Mouse (Mus musculus): ENCODE data around the gene Gtf2ird2.

Gene Gtf2ird2

GRCm38 (mm10) chr5:134183880-134184808, at the start of gene Gtf2ird2:
Gtf2ird2 (plus strand) TSS chr5:134184019.
- peak; percentile 96 to 99 for DNase-seq (ENCODE audit: low spot score in 2 of 2)

DNA sequence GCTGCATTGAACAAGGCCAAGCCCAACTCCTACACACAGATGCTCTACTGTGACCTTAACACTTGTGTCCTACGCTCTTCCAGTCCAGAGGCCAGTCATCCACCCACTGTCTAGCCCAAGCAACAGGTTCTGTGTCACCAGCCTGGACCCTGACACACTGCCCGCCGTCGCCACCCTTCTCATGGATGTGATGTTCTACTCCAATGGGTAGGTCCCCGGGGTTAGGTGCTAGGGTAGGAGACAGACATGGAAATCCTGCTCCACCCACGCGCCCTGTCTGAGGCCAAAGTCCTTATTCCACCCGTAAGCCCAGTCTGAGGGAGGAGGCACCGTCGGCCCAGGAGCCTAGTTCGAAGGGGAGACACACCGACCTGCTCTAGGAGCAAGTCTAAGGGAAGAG, 47.8 kb upstream of the Gtf2ird2 start:
- DNase-seq (ENCODE audit: low spot score in 2 of 2), result no peak

DNA sequence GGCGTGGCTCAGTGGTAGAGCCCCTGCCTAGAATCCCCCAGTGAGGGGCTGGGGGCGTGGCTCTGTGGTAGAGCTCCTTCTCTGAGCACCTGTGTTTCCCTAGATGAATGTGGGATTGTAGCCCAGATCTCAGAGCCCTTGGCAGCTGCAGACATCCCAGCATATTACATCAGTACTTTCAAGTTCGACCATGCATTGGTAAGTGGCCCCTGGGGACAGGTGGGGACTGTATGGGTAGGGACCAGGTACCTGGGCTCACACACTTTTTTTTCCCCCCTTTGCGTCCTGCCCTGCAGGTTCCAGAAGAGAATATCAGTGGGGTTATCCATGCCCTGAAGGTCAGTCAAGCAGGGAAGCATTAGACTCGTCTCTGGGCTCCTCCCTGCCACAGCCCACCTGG, 45.9 kb upstream of the Gtf2ird2 start:
- no peak for DNase-seq (ENCODE audit: low spot score in 2 of 2)

DNA sequence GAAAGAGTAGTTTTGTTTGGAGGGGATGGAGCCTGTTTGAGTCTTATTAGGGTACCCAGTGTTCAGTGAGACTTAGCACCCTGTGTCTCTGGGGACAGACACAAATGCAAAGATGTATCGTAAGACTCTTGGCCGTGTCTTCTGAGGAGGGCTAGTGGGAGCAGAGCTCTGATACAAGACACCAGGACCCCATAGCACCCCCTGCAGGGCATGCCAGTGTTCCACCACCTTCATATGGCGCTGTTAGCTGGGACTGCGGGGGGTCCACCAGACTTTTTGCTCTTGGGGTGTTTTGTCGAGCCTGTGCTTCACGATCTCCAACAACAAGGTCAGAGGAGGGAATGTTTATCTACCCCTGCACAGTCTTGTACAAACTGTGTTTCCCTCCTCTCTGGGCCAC, 44.4 kb upstream of the Gtf2ird2 start:
- DNase-seq (ENCODE audit: low spot score in 2 of 2), result no peak

GRCm38 (mm10) chr5:134141236-134141635, 42.6 kb upstream of the Gtf2ird2 start:
- DNase-seq (ENCODE audit: low spot score in 2 of 2), result no peak

DNA sequence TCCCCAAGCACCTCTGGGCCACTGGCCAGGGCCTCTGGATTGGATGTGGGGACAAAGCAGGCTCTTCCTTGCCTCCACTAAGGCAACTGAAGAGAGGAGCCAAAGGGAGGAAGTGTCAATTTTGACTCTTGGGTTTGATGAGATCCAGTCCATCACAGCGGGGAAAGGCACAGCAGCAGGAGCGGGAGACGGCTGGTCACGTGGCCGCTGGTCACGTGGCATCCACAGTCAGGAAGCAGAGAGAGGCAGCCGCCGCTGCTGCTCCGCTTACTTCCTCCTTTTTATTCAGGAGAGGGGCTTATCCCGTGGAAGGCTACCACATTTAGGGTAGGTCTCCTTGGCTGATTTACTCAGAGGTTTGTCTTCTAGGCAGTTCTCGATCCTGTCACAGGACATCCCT, 41.4 kb upstream of the Gtf2ird2 start:
- DNase-seq (ENCODE audit: low spot score in 2 of 2), result no peak

DNA sequence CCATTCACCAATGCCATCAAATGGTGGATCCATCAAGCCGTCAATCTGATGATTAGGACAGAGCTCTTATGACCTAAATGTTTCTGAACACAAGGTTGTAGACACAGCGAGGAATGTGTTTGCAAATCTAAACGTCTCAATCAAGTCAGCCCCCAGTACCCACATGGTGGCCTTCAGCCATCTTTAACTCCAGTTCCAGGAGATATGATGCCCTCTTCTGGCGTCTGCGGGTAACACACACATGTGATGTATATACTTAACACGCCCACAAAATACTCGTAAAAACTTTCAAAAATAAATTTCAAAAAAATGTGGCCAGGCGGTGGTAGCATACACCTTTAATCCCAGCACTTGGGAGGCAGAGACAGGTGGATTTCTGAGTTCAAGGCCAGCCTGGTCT, 38.8 kb upstream of the Gtf2ird2 start:
- no peak for DNase-seq (ENCODE audit: low spot score in 2 of 2)

GRCm38 (mm10) chr5:134147194-134147753, 36.5 kb upstream of the Gtf2ird2 start:
- no peak for DNase-seq (ENCODE audit: low spot score in 2 of 2)

- DNase-seq (ENCODE audit: low spot score in 2 of 2), result no peak
Measured at GRCm38 (mm10) chr5:134148153-134148552, 35.7 kb upstream of the Gtf2ird2 start.

DNA sequence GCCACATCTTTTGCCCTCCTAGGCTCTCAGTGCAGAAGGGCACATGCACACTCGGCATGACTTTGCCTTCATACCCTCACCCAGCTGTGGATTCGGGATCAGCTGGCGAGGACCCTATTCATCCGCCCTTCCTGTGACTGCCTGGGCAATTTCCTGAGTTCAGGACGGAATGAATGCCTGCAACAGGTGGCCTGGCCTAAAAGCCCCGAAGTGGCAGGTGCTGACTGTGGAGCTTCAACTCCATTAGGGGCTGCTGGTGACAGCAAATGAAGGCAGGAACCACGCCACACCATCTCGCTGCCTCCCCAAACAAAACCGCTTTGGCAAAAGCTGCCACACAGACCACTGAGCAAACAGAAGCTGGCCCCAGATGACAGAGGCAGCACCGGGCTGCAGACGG, 31.9 kb upstream of the Gtf2ird2 start:
- DNase-seq (ENCODE audit: low spot score in 2 of 2), result no peak

DNA sequence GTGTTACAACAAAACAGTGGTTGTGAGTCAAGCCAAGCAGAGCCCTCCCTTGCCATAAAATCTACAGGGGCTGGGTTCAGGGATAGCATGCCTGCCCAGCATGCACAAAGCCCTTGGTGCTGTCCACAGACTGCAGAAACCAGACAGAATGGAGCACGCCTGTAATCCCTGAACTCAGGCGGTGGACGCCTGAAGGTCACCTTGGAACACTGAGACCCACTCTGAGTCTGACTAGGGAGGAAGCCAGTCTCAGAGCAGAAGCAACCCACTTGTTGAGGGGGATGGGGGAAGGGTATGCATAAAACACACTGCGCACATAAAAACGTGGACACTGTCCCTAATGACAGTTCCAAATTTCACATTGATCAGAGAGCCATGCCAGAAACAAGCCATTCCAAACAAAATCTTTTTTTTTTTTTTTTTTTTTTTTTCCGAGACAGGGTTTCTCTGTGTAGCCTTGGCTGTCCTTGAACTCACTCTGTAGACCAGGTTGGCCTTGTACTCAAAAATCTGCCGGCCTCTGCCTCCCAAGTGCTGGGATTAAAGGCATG, 27.8 kb upstream of the Gtf2ird2 start:
- no peak for DNase-seq (ENCODE audit: low spot score in 2 of 2)

DNA sequence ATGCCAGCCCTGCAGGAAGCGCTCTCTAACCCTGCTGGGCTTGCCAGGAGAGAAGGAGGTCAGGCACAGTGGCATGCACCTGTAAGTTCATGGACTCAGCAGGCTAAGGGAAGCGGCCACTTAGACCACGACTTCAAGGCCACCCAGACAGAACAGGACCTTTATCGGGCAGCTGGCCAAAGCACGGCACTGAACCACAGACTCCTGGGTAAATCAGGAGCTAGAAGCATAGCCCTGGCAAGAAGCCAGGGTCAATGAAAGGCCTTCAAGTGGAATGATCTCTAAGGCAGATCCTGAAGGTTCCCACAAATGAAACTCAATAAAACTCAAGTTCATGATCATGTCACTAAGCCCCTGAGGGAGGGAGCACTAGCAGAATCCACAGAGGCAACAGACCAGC, 19.1 kb upstream of the Gtf2ird2 start:
- DNase-seq (ENCODE audit: low spot score in 2 of 2), result no peak

DNA sequence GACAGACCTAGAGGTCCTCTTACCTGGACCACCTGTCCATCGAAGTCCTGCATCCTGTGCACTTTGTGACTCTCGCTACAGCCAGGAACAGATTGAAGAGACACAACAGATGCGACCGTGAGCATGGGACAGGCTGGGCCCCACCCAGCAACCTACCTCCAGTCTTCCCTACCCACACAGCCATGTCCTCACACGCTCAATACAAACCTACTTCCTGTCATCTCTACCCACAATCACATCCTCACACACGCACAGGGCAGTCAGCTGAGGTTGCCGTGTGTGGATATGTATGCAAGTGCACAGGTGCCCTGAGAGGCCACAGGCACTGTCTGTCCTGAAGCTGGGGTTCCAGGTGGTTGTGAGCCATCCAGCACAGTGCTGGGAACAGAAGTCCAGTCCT, 17.2 kb upstream of the Gtf2ird2 start:
- no peak for DNase-seq (ENCODE audit: low spot score in 2 of 2)

GRCm38 (mm10) chr5:134168033-134168432, 15.8 kb upstream of the Gtf2ird2 start:
- no peak for DNase-seq (ENCODE audit: low spot score in 2 of 2)

DNA sequence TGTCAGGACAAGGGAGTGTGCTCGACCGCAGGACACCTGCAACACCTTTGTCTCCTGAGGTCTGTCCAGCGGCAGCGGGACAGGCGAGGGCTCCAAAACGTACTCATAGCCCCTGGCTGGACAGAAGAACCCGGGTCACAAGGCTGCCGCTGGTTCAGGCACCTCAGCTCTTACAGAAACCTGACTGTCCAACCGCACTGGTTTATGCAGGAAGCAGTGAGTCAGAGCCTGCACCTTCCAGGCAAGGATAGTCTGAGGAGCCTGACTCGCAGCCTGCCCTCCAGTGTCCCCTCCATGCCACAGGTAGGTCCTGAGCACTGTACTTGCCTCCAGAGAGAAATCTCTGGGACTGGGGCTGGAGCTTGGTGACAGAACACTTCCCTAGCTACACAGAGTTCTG, 14.6 kb upstream of the Gtf2ird2 start:
- no peak for DNase-seq (ENCODE audit: low spot score in 2 of 2)

- DNase-seq (ENCODE audit: low spot score in 2 of 2), result no peak
Measured at GRCm38 (mm10) chr5:134170167-134170566, 13.7 kb upstream of the Gtf2ird2 start.

- DNase-seq (ENCODE audit: low spot score in 2 of 2), result peak; percentile 29 to 73
Measured at GRCm38 (mm10) chr5:134173206-134173605, 10.6 kb upstream of the Gtf2ird2 start.

DNA sequence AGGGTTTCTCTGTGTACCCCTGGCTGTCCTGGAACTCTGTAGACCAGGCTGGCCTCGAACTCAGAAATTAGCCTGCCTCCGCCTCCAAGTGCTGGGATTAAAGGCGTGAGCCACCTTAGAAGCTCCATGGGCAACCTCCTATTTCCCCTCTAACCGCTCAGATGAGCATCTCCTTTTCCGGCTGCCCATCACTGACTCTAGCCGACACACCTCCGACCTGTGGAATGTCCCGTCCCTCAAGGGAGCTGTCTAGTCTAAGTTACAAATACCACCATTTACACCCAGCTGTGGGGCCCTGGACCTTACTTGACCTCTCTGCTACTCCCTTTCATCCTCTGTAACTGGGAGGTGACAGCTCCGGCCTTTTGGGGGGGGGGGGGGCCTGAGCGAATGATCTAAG, 8.1 kb upstream of the Gtf2ird2 start:
- peak in 1 of 2 experiments; percentile 23 for DNase-seq (ENCODE audit: low spot score in 2 of 2)

- peak; percentile 69 to 88 for DNase-seq (ENCODE audit: low spot score in 2 of 2)
Measured at GRCm38 (mm10) chr5:134176169-134176881, 7.5 kb upstream of the Gtf2ird2 start, which contains the start of gene Rcc1l. Rcc1l (minus strand) TSS chr5:134176774.

GRCm38 (mm10) chr5:134178536-134178935, 5.3 kb upstream of the Gtf2ird2 start:
- no peak for DNase-seq (ENCODE audit: low spot score in 2 of 2)

GRCm38 (mm10) chr5:134179871-134180270, 3.9 kb upstream of the Gtf2ird2 start:
- peak; percentile 70 to 86 for DNase-seq (ENCODE audit: low spot score in 2 of 2)

DNA sequence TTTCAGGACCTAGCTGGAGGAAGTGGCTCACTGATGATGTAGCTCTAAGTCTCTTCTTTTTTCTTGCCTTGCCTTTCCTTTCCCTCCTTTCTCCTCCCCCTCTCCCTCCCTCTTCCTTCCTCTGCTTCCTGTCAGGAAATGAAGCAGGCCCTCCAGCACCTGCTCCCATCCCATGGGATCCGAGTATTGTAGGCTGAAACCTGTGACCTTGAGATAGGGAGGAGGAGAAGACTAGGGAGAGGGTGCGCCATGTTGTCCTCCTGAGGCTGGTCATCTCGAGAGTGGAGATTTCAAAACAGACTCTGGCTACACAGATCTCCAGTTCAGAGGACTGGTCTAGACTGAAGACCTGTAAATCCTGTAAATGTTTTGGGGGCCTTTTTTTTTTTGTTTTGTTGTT, 1.6 kb upstream of the Gtf2ird2 start:
- no peak for DNase-seq (ENCODE audit: low spot score in 2 of 2)

Measured in spleen, postnatal 10 days (tissue).